Mouse (Mus musculus) liver, embryonic 12.5 days (tissue): ENCODE results near the gene Fam185a. TPM values are rescaled to one million over a fixed set of nuclear protein-coding genes. Genes with fewer than 3 reads are reported as not detected.

Experiments
- ATAC-seq: fragments of 200-750 bp; cut with Nextera tagmentation; 2 replicates; pipeline ENCODE4 v1.8.0; 2017; ENCODE audit warnings: moderate number of reproducible peaks, mild to moderate bottlenecking, moderate library complexity
- H3K27ac ChIP-seq: fragments of 300-500 bp; sonication (generic); 2 replicates; pipeline ENCODE4 v1.5.1; 2016; ENCODE audit warnings: mild to moderate bottlenecking
- H3K27me3 ChIP-seq: fragments of 300-500 bp; sonication (generic); replicated peaks from 2 replicates; pipeline ENCODE4 v1.6.1; 2016; ENCODE audit warnings: mild to moderate bottlenecking, moderate library complexity
- H3K36me3 ChIP-seq: fragments of 300-500 bp; sonication (generic); 2 replicates; pipeline ENCODE4 v1.6.1; 2016; ENCODE audit warnings: mild to moderate bottlenecking, moderate library complexity
- H3K4me1 ChIP-seq: fragments of 300-500 bp; sonication (generic); 2 replicates; pipeline ENCODE4 v1.6.1; 2016
- H3K4me2 ChIP-seq: fragments of 300-500 bp; sonication (generic); 2 replicates; pipeline ENCODE4 v1.6.1; 2016; ENCODE audit warnings: mild to moderate bottlenecking, moderate library complexity
- H3K4me3 ChIP-seq: fragments of 300-500 bp; sonication (generic); 2 replicates; pipeline ENCODE4 v1.5.1; 2016; ENCODE audit warnings: mild to moderate bottlenecking, moderate library complexity
- H3K9ac ChIP-seq: fragments of 300-500 bp; sonication (generic); 2 replicates; pipeline ENCODE4 v1.6.1; 2016; ENCODE audit warnings: mild to moderate bottlenecking, moderate library complexity
- H3K9me3 ChIP-seq: fragments of 300-500 bp; sonication (generic); replicated peaks from 2 replicates; pipeline ENCODE4 v1.6.1; 2016; ENCODE audit warnings: mild to moderate bottlenecking, moderate library complexity
- WGBS: fragments of 180-500 bp; shearing (Covaris S2); methylation state at CpG from one replicate; pipeline ENCODE4 v1.1.7; 2016; ENCODE audit not compliant: insufficient replicate concordance; 5-methylcytosine and 5-hydroxymethylcytosine counted together
- polyA plus RNA-seq: library from polyadenylated mRNA; unstranded; fragments of >200 nt; fragmentation: Nextera tagmentation; extraction: Ambion mirVana; gene quantifications from 2 replicates; pipeline ENCODE4 v1.2.1, GENCODE M21; 2016

Fam185a gene
- polyA plus RNA-seq, 1 experiment from 2014 or later: 5.7 TPM

- H3K9ac ChIP-seq: no peak overlapping the region
- H3K27ac ChIP-seq: no peak overlapping the region
- H3K4me3 ChIP-seq: no peak overlapping the region
- no peaks in the 10 kb centered on the region for H3K27me3 ChIP-seq
- 73% methylated on average over 10 of the region's 10 CpGs for WGBS
- no peaks in the 10 kb centered on the region for H3K36me3 ChIP-seq
- H3K9me3 ChIP-seq: no peaks in the 10 kb centered on the region
- H3K4me1 ChIP-seq: no peaks in the 10 kb centered on the region
- no peak overlapping the region for H3K4me2 ChIP-seq
- ATAC-seq: no peak
Measured at GRCm38 (mm10) chr5:21500133-21500532, 75.4 kb downstream of the Fam185a start.

GRCm38 (mm10) chr5:21500941-21501340 is 76.2 kb downstream of the Fam185a start:
- WGBS: 77% methylated on average over 2 of the region's 2 CpGs

GRCm38 (mm10) chr5:21502936-21503610 is 78.3 kb downstream of the Fam185a start:
- Histone ChIP-seq H3K4me3 (no peak overlapping the region), H3K4me1 (no peaks in the 10 kb centered on the region), H3K4me2 (no peak overlapping the region), H3K27ac (no peak overlapping the region), H3K27me3 (no peaks in the 10 kb centered on the region), H3K9ac (no peak overlapping the region), H3K36me3 (no peaks in the 10 kb centered on the region), H3K9me3 (no peaks in the 10 kb centered on the region)
- 76% methylated on average over 13 of the region's 13 CpGs for WGBS
- no peak for ATAC-seq

More at GRCm38 (mm10) chr5:21500941-21501340, 76.2 kb downstream of the Fam185a start:
- Histone ChIP-seq H3K9ac (no peak overlapping the region), H3K27ac (no peak overlapping the region), H3K4me1 (no peaks in the 10 kb centered on the region), H3K9me3 (no peaks in the 10 kb centered on the region), H3K4me3 (no peak overlapping the region), H3K36me3 (no peaks in the 10 kb centered on the region), H3K4me2 (no peak overlapping the region), H3K27me3 (no peaks in the 10 kb centered on the region)
- ATAC-seq: no peak

GRCm38 (mm10) chr5:21505159-21505558 is 80.4 kb downstream of the Fam185a start:
- Histone ChIP-seq H3K27ac (no peak overlapping the region), H3K9ac (no peak overlapping the region), H3K4me3 (no peak overlapping the region), H3K27me3 (no peaks in the 10 kb centered on the region), H3K4me2 (no peak overlapping the region), H3K9me3 (no peaks in the 10 kb centered on the region), H3K4me1 (no peaks in the 10 kb centered on the region), H3K36me3 (no peaks in the 10 kb centered on the region)
- ATAC-seq: no peak
- 74% methylated on average over 8 of the region's 8 CpGs for WGBS

GRCm38 (mm10) chr5:21506887-21507286 is 82.1 kb downstream of the Fam185a start:
- Histone ChIP-seq H3K9ac (no peak overlapping the region), H3K9me3 (no peaks in the 10 kb centered on the region), H3K4me3 (no peak overlapping the region), H3K27ac (no peak overlapping the region), H3K27me3 (no peaks in the 10 kb centered on the region), H3K36me3 (no peaks in the 10 kb centered on the region), H3K4me2 (no peak overlapping the region), H3K4me1 (no peaks in the 10 kb centered on the region)
- WGBS: 71% methylated on average over 1 of the region's 1 CpGs
- no peak for ATAC-seq

- no peak for ATAC-seq
- 57% methylated on average over 4 of the region's 4 CpGs for WGBS
Measured at GRCm38 (mm10) chr5:21509801-21510200, 85.0 kb downstream of the Fam185a start.

GRCm38 (mm10) chr5:21513363-21513762 is 88.6 kb downstream of the Fam185a start:
- H3K4me3 ChIP-seq: no peak overlapping the region
- ATAC-seq: no peak
- H3K9ac ChIP-seq: no peak overlapping the region
- no peaks in the 10 kb centered on the region for H3K9me3 ChIP-seq
- no peak overlapping the region for H3K4me2 ChIP-seq
- no peaks in the 10 kb centered on the region for H3K27me3 ChIP-seq
- H3K27ac ChIP-seq: no peak overlapping the region
- no peaks in the 10 kb centered on the region for H3K4me1 ChIP-seq
- H3K36me3 ChIP-seq: no peaks in the 10 kb centered on the region
- WGBS: 73% methylated on average over 10 of the region's 10 CpGs

More at GRCm38 (mm10) chr5:21509801-21510200, 85.0 kb downstream of the Fam185a start:
- Histone ChIP-seq H3K27ac (no peak overlapping the region), H3K4me1 (no peaks in the 10 kb centered on the region), H3K36me3 (no peaks in the 10 kb centered on the region), H3K27me3 (no peaks in the 10 kb centered on the region), H3K9me3 (no peaks in the 10 kb centered on the region), H3K4me3 (no peak overlapping the region), H3K4me2 (no peak overlapping the region), H3K9ac (no peak overlapping the region)

- no peak overlapping the region for H3K4me3 ChIP-seq
- H3K9ac ChIP-seq: no peak overlapping the region
- ATAC-seq: no peak
- 85% methylated on average over 2 of the region's 2 CpGs for WGBS
- H3K4me1 ChIP-seq: no peaks in the 10 kb centered on the region
- H3K4me2 ChIP-seq: no peak overlapping the region
- no peaks in the 10 kb centered on the region for H3K36me3 ChIP-seq
- H3K9me3 ChIP-seq: no peaks in the 10 kb centered on the region
- no peaks in the 10 kb centered on the region; the same call in 1 of the 2 replicates for H3K27me3 ChIP-seq
- H3K27ac ChIP-seq: no peak overlapping the region
Measured at GRCm38 (mm10) chr5:21517562-21517961, 92.8 kb downstream of the Fam185a start.

GRCm38 (mm10) chr5:21518207-21518606 is 93.4 kb downstream of the Fam185a start:
- H3K36me3 ChIP-seq: no peaks in the 10 kb centered on the region
- no peak for ATAC-seq

GRCm38 (mm10) chr5:21519166-21519565 is 94.4 kb downstream of the Fam185a start:
- 69% methylated on average over 3 of the region's 3 CpGs for WGBS
- no peaks in the 10 kb centered on the region for H3K4me1 ChIP-seq
- no peak overlapping the region for H3K4me2 ChIP-seq
- no peak overlapping the region for H3K9ac ChIP-seq
- H3K27me3 ChIP-seq: no peaks in the 10 kb centered on the region; the same call in 1 of the 2 replicates
- H3K36me3 ChIP-seq: no peaks in the 10 kb centered on the region
- no peak for ATAC-seq
- H3K4me3 ChIP-seq: no peak overlapping the region
- no peak overlapping the region for H3K27ac ChIP-seq
- no peaks in the 10 kb centered on the region for H3K9me3 ChIP-seq

More at GRCm38 (mm10) chr5:21518207-21518606, 93.4 kb downstream of the Fam185a start:
- Histone ChIP-seq H3K27me3 (no peaks in the 10 kb centered on the region; the same call in 1 of the 2 replicates), H3K27ac (no peak overlapping the region), H3K4me3 (no peak overlapping the region), H3K4me2 (no peak overlapping the region), H3K9me3 (no peaks in the 10 kb centered on the region), H3K9ac (no peak overlapping the region), H3K4me1 (no peaks in the 10 kb centered on the region)
- 69% methylated on average over 4 of the region's 4 CpGs for WGBS

GRCm38 (mm10) chr5:21526835-21527485 is 102.2 kb downstream of the Fam185a start:
- H3K9ac ChIP-seq: no peak overlapping the region

GRCm38 (mm10) chr5:21527488-21527911 is 102.7 kb downstream of the Fam185a start:
- no peak overlapping the region for H3K4me2 ChIP-seq
- WGBS: 16% methylated on average over 4 of the region's 4 CpGs
- H3K36me3 ChIP-seq: no peaks in the 10 kb centered on the region
- no peaks in the 10 kb centered on the region for H3K4me1 ChIP-seq
- H3K27ac ChIP-seq: no peak overlapping the region
- H3K27me3 ChIP-seq: no peaks in the 10 kb centered on the region
- H3K9ac ChIP-seq: no peak overlapping the region
- no peaks in the 10 kb centered on the region for H3K9me3 ChIP-seq
- no peak overlapping the region for H3K4me3 ChIP-seq
- ATAC-seq: no peak

More at GRCm38 (mm10) chr5:21526835-21527485, 102.2 kb downstream of the Fam185a start:
- Histone ChIP-seq H3K4me2 (no peak overlapping the region), H3K27ac (no peak overlapping the region), H3K9me3 (no peaks in the 10 kb centered on the region), H3K27me3 (no peaks in the 10 kb centered on the region), H3K4me1 (no peaks in the 10 kb centered on the region), H3K4me3 (no peak overlapping the region), H3K36me3 (no peaks in the 10 kb centered on the region)
- WGBS: 59% methylated on average over 11 of the region's 11 CpGs
- no peak for ATAC-seq
